Mouse (Mus musculus) heart, embryonic 16.5 days (tissue): ENCODE measurements around the gene Lrrk1. TPM values are rescaled to one million over a fixed set of nuclear protein-coding genes. Genes with fewer than 3 reads are reported as not detected.

Source experiments
- ATAC-seq: fragments of 200-750 bp; cut with Nextera tagmentation; replicated peaks from 2 replicates; pipeline ENCODE4 v1.8.0; 2017; ENCODE audit warnings: moderate number of reproducible peaks; ENCODE audit not compliant: insufficient read depth, low FRiP score; ENCODE audit errors: extremely low read depth
- H3K27ac ChIP-seq: fragments of 300-500 bp; sonication (generic); 2 replicates; pipeline ENCODE4 v1.5.1; 2014; ENCODE audit warnings: mild to moderate bottlenecking, low read length, control low read depth, moderate library complexity
- H3K27me3 ChIP-seq: fragments of 300-500 bp; sonication (generic); 2 replicates; pipeline ENCODE4 v1.6.1; 2014; ENCODE audit warnings: low read length, mixed read lengths; ENCODE audit not compliant: control insufficient read depth, insufficient read depth
- H3K36me3 ChIP-seq: fragments of 300-500 bp; sonication (generic); 2 replicates; pipeline ENCODE4 v1.6.1; 2014; ENCODE audit not compliant: control insufficient read depth, insufficient read depth
- H3K4me1 ChIP-seq: fragments of 300-500 bp; sonication (generic); 2 replicates; pipeline ENCODE4 v1.6.1; 2014; ENCODE audit warnings: low read length, mixed read lengths; ENCODE audit not compliant: control insufficient read depth, insufficient read depth
- H3K4me2 ChIP-seq: fragments of 300-500 bp; sonication (generic); 2 replicates; pipeline ENCODE4 v1.6.1; 2014; ENCODE audit warnings: low read depth, mild to moderate bottlenecking, control low read depth, low read length
- H3K4me3 ChIP-seq: fragments of 300-500 bp; sonication (generic); 2 replicates; pipeline ENCODE4 v1.5.1; 2014; ENCODE audit warnings: mild to moderate bottlenecking, control low read depth, low read length
- H3K9ac ChIP-seq: fragments of 300-500 bp; sonication (generic); 2 replicates; pipeline ENCODE4 v1.6.1; 2014; ENCODE audit warnings: low read length, control low read depth
- H3K9me3 ChIP-seq: fragments of 300-500 bp; sonication (generic); replicated peaks from 2 replicates; pipeline ENCODE4 v1.6.1; 2016; ENCODE audit warnings: low read length; ENCODE audit not compliant: control insufficient read depth
- WGBS: fragments of 180-500 bp; shearing (Covaris S2); extraction: QIAGEN DNeasy Blood & Tissue Kit; methylation state at CpG from one replicate; pipeline ENCODE4 v1.1.7; 2014; 5-methylcytosine and 5-hydroxymethylcytosine counted together
- polyA plus RNA-seq: library from polyadenylated mRNA; unstranded; fragments of >200 nt; fragmentation: Nextera tagmentation; extraction: Ambion mirVana; gene quantifications from 2 replicates; pipeline ENCODE4 v1.2.1, GENCODE M21; 2015

Lrrk1 gene
- polyA plus RNA-seq, 1 experiment from 2014 or later: 8.4 TPM

- Histone ChIP-seq H3K4me3 (no peak overlapping the region), H3K27ac (peak overlapping the region; percentile 42), H3K9ac (no peak overlapping the region), H3K9me3 (no peaks in the 10 kb centered on the region), H3K4me2 (peak overlapping the region; percentile 15), H3K27me3 (no peaks in the 10 kb centered on the region), H3K36me3 (no peaks in the 10 kb centered on the region), H3K4me1 (peaks cover 14% of the 10 kb centered on the region)
- no peak for ATAC-seq
- WGBS: 14% methylated on average over 5 of the region's 5 CpGs
Observed at GRCm38 (mm10) chr7:66339625-66340024, 48.5 kb downstream of the Lrrk1 start.

GRCm38 (mm10) chr7:66336955-66337354 is 51.2 kb downstream of the Lrrk1 start:
- no peak overlapping the region for H3K4me2 ChIP-seq
- no peak overlapping the region for H3K27ac ChIP-seq
- no peak overlapping the region for H3K4me3 ChIP-seq
- no peaks in the 10 kb centered on the region for H3K9me3 ChIP-seq
- H3K36me3 ChIP-seq: peaks cover 8% of the 10 kb centered on the region; the same call in 1 of the 2 replicates
- H3K9ac ChIP-seq: no peak overlapping the region
- WGBS: 88% methylated on average over 2 of the region's 2 CpGs
- no peaks in the 10 kb centered on the region for H3K27me3 ChIP-seq
- H3K4me1 ChIP-seq: peaks cover 14% of the 10 kb centered on the region
- ATAC-seq: no peak

- H3K9ac ChIP-seq: no peak overlapping the region
- no peak overlapping the region for H3K27ac ChIP-seq
- no peaks in the 10 kb centered on the region for H3K9me3 ChIP-seq
- H3K4me3 ChIP-seq: no peak overlapping the region
- H3K36me3 ChIP-seq: peaks cover 8% of the 10 kb centered on the region; the same call in 1 of the 2 replicates
- ATAC-seq: no peak
- no peaks in the 10 kb centered on the region for H3K27me3 ChIP-seq
- 80% methylated on average over 4 of the region's 4 CpGs for WGBS
- H3K4me1 ChIP-seq: no peaks in the 10 kb centered on the region; the same call in 1 of the 2 replicates
- H3K4me2 ChIP-seq: no peak overlapping the region
Observed at GRCm38 (mm10) chr7:66333906-66334500, 54.1 kb downstream of the Lrrk1 start.

GRCm38 (mm10) chr7:66332340-66332739 is 55.8 kb downstream of the Lrrk1 start:
- Histone ChIP-seq H3K9ac (no peak overlapping the region), H3K27me3 (no peaks in the 10 kb centered on the region), H3K9me3 (no peaks in the 10 kb centered on the region), H3K4me3 (no peak overlapping the region), H3K36me3 (peaks cover 8% of the 10 kb centered on the region; the same call in 1 of the 2 replicates), H3K4me1 (no peaks in the 10 kb centered on the region), H3K4me2 (no peak overlapping the region), H3K27ac (no peak overlapping the region)
- ATAC-seq: no peak
- 81% methylated on average over 8 of the region's 8 CpGs for WGBS

GRCm38 (mm10) chr7:66330610-66331009 is 57.5 kb downstream of the Lrrk1 start:
- Histone ChIP-seq H3K9me3 (0 out of 2 replicates have a peak, but pooled peaks cover 3% of the 10 kb centered on the region), H3K9ac (no peak overlapping the region), H3K36me3 (peaks cover 8% of the 10 kb centered on the region; the same call in 1 of the 2 replicates), H3K27ac (no peak overlapping the region), H3K4me1 (peaks cover 4% of the 10 kb centered on the region; the same call in 1 of the 2 replicates), H3K27me3 (no peaks in the 10 kb centered on the region), H3K4me3 (no peak overlapping the region), H3K4me2 (no peak overlapping the region)
- ATAC-seq: no peak
- WGBS: 73% methylated on average over 9 of the region's 9 CpGs

GRCm38 (mm10) chr7:66327516-66327915 is 60.6 kb downstream of the Lrrk1 start:
- Histone ChIP-seq H3K4me2 (no peak overlapping the region), H3K36me3 (no peaks in the 10 kb centered on the region; the same call in 1 of the 2 replicates), H3K4me3 (no peak overlapping the region), H3K4me1 (peaks cover 12% of the 10 kb centered on the region; the same call in 1 of the 2 replicates), H3K27me3 (no peaks in the 10 kb centered on the region), H3K27ac (no peak overlapping the region), H3K9ac (no peak overlapping the region), H3K9me3 (0 out of 2 replicates have a peak, but pooled peaks cover 3% of the 10 kb centered on the region)
- ATAC-seq: no peak
- 90% methylated on average over 2 of the region's 2 CpGs for WGBS

- 0 out of 2 replicates have a peak, but pooled peaks cover 3% of the 10 kb centered on the region for H3K9me3 ChIP-seq
- no peaks in the 10 kb centered on the region for H3K36me3 ChIP-seq
- no peaks in the 10 kb centered on the region for H3K27me3 ChIP-seq
- H3K4me2 ChIP-seq: no peak overlapping the region
- H3K4me1 ChIP-seq: peaks cover 16% of the 10 kb centered on the region
- no peak overlapping the region for H3K4me3 ChIP-seq
- peak overlapping the region; percentile 3; the same call in 1 of the 2 replicates for H3K27ac ChIP-seq
- 42% methylated on average over 3 of the region's 3 CpGs for WGBS
- H3K9ac ChIP-seq: no peak overlapping the region
- peak; percentile 58; the same call in 1 of the 2 replicates for ATAC-seq
Observed at GRCm38 (mm10) chr7:66325419-66326053, 62.6 kb downstream of the Lrrk1 start.

- no peak overlapping the region for H3K4me3 ChIP-seq
- 0 out of 2 replicates have a peak, but pooled peaks cover 3% of the 10 kb centered on the region for H3K9me3 ChIP-seq
- H3K4me1 ChIP-seq: peaks cover 19% of the 10 kb centered on the region
- 73% methylated on average over 9 of the region's 9 CpGs for WGBS
- no peak overlapping the region for H3K9ac ChIP-seq
- no peaks in the 10 kb centered on the region for H3K27me3 ChIP-seq
- no peaks in the 10 kb centered on the region for H3K36me3 ChIP-seq
- no peak overlapping the region for H3K4me2 ChIP-seq
- H3K27ac ChIP-seq: no peak overlapping the region
- ATAC-seq: no peak
Observed at GRCm38 (mm10) chr7:66323252-66324015, 64.7 kb downstream of the Lrrk1 start.
